Mouse (Mus musculus): ENCODE results near the gene Grin2a. TPM values are rescaled to one million over a fixed set of nuclear protein-coding genes. Genes with fewer than 3 reads are reported as not detected.

Gene Grin2a
- 0.26 and 0.35 TPM in 2 replicates for polyA plus RNA-seq (2014; fragmentation: Nextera tagmentation; extraction: Ambion mirVana)

GRCm38 (mm10) chr16:9994951-9995813 is at the start of gene Grin2a:
Grin2a (minus strand) TSS chr16:9995560.
- H3K36me3 ChIP-seq (ENCODE audit: control insufficient read depth, insufficient read depth, low read length): no peaks in the 10 kb centered on the region
- H3K4me2 ChIP-seq (ENCODE audit: low read length): peak within 1 kb of the TSS; percentile 64
- H3K9ac ChIP-seq (ENCODE audit: low read length): no peak within 1 kb of the TSS; the same call in 1 of the 2 replicates
- H3K27ac ChIP-seq (replicated peaks in 1 of 2; ENCODE audit: control insufficient read depth in 1 of 2, insufficient read depth in 1 of 2, low read depth in 2 of 2, low read length in 2 of 2): no peak within 1 kb of the TSS
- peak within 1 kb of the TSS; percentile 16 to 31 for H3K4me3 ChIP-seq (ENCODE audit: control insufficient read depth in 1 of 2, insufficient read depth in 1 of 2, low read depth in 1 of 2, low read length in 2 of 2)
- WGBS: under 1% methylated on average over 64 of the region's 69 CpGs
- peaks cover 4 to 13% of the 10 kb centered on the region in 2 experiments; a peak in 3 of 4 replicates for H3K4me1 ChIP-seq (ENCODE audit: control insufficient read depth in 2 of 2, insufficient read depth in 2 of 2, low read length in 2 of 2)
- H3K9me3 ChIP-seq (ENCODE audit: control insufficient read depth, low read length): no peaks in the 10 kb centered on the region
- H3K27me3 ChIP-seq (ENCODE audit: control insufficient read depth, insufficient read depth, low read length): peaks cover 71% of the 10 kb centered on the region
- ATAC-seq (ENCODE audit: insufficient number of reproducible peaks, insufficient read depth, low FRiP score, low read depth): no peak

- Histone ChIP-seq H3K4me3 (ENCODE audit: control insufficient read depth in 1 of 2, insufficient read depth in 1 of 2, low read depth in 1 of 2, low read length in 2 of 2) (no peak overlapping the region), H3K9me3 (ENCODE audit: control insufficient read depth, low read length) (no peaks in the 10 kb centered on the region), H3K4me1 (ENCODE audit: control insufficient read depth in 2 of 2, insufficient read depth in 2 of 2, low read length in 2 of 2) (no peaks in the 10 kb centered on the region), H3K27ac (replicated peaks in 1 of 2; ENCODE audit: control insufficient read depth in 1 of 2, insufficient read depth in 1 of 2, low read depth in 2 of 2, low read length in 2 of 2) (no peak overlapping the region), H3K36me3 (ENCODE audit: control insufficient read depth, insufficient read depth, low read length) (no peaks in the 10 kb centered on the region), H3K4me2 (ENCODE audit: low read length) (no peak overlapping the region), H3K27me3 (ENCODE audit: control insufficient read depth, insufficient read depth, low read length) (no peaks in the 10 kb centered on the region), H3K9ac (ENCODE audit: low read length) (no peak overlapping the region)
- ATAC-seq (ENCODE audit: insufficient number of reproducible peaks, insufficient read depth, low FRiP score, low read depth): no peak
- 62% methylated on average over 7 of the region's 7 CpGs for WGBS
Observed at GRCm38 (mm10) chr16:10035582-10036215, 40.3 kb upstream of the Grin2a start.

- Histone ChIP-seq H3K27me3 (ENCODE audit: control insufficient read depth, insufficient read depth, low read length) (no peaks in the 10 kb centered on the region), H3K9me3 (ENCODE audit: control insufficient read depth, low read length) (no peaks in the 10 kb centered on the region), H3K36me3 (ENCODE audit: control insufficient read depth, insufficient read depth, low read length) (no peaks in the 10 kb centered on the region), H3K9ac (ENCODE audit: low read length) (no peak overlapping the region), H3K27ac (replicated peaks in 1 of 2; ENCODE audit: control insufficient read depth in 1 of 2, insufficient read depth in 1 of 2, low read depth in 2 of 2, low read length in 2 of 2) (no peak overlapping the region), H3K4me3 (ENCODE audit: control insufficient read depth in 1 of 2, insufficient read depth in 1 of 2, low read depth in 1 of 2, low read length in 2 of 2) (no peak overlapping the region), H3K4me1 (ENCODE audit: control insufficient read depth in 2 of 2, insufficient read depth in 2 of 2, low read length in 2 of 2) (no peaks in the 10 kb centered on the region), H3K4me2 (ENCODE audit: low read length) (no peak overlapping the region)
- ATAC-seq (ENCODE audit: insufficient number of reproducible peaks, insufficient read depth, low FRiP score, low read depth): no peak
- WGBS: 67% methylated on average over 4 of the region's 4 CpGs
Observed at GRCm38 (mm10) chr16:10033416-10033979, 38.1 kb upstream of the Grin2a start.

GRCm38 (mm10) chr16:10031891-10032290 is 36.5 kb upstream of the Grin2a start:
- Histone ChIP-seq H3K27me3 (ENCODE audit: control insufficient read depth, insufficient read depth, low read length) (no peaks in the 10 kb centered on the region), H3K36me3 (ENCODE audit: control insufficient read depth, insufficient read depth, low read length) (no peaks in the 10 kb centered on the region), H3K27ac (replicated peaks in 1 of 2; ENCODE audit: control insufficient read depth in 1 of 2, insufficient read depth in 1 of 2, low read depth in 2 of 2, low read length in 2 of 2) (no peak overlapping the region), H3K4me2 (ENCODE audit: low read length) (no peak overlapping the region), H3K9ac (ENCODE audit: low read length) (no peak overlapping the region), H3K4me1 (ENCODE audit: control insufficient read depth in 2 of 2, insufficient read depth in 2 of 2, low read length in 2 of 2) (no peaks in the 10 kb centered on the region), H3K4me3 (ENCODE audit: control insufficient read depth in 1 of 2, insufficient read depth in 1 of 2, low read depth in 1 of 2, low read length in 2 of 2) (no peak overlapping the region), H3K9me3 (ENCODE audit: control insufficient read depth, low read length) (no peaks in the 10 kb centered on the region)
- no peak for ATAC-seq (ENCODE audit: insufficient number of reproducible peaks, insufficient read depth, low FRiP score, low read depth)

GRCm38 (mm10) chr16:10026741-10027140 is 31.4 kb upstream of the Grin2a start:
- no peak for ATAC-seq (ENCODE audit: insufficient number of reproducible peaks, insufficient read depth, low FRiP score, low read depth)
- H3K36me3 ChIP-seq (ENCODE audit: control insufficient read depth, insufficient read depth, low read length): no peaks in the 10 kb centered on the region
- H3K4me2 ChIP-seq (ENCODE audit: low read length): no peak overlapping the region
- 66% methylated on average over 6 of the region's 6 CpGs for WGBS
- H3K9ac ChIP-seq (ENCODE audit: low read length): no peak overlapping the region
- H3K27ac ChIP-seq (replicated peaks in 1 of 2; ENCODE audit: control insufficient read depth in 1 of 2, insufficient read depth in 1 of 2, low read depth in 2 of 2, low read length in 2 of 2): no peak overlapping the region
- H3K4me1 ChIP-seq (ENCODE audit: control insufficient read depth in 2 of 2, insufficient read depth in 2 of 2, low read length in 2 of 2): no peaks in the 10 kb centered on the region
- no peaks in the 10 kb centered on the region for H3K9me3 ChIP-seq (ENCODE audit: control insufficient read depth, low read length)
- H3K27me3 ChIP-seq (ENCODE audit: control insufficient read depth, insufficient read depth, low read length): no peaks in the 10 kb centered on the region
- no peak overlapping the region for H3K4me3 ChIP-seq (ENCODE audit: control insufficient read depth in 1 of 2, insufficient read depth in 1 of 2, low read depth in 1 of 2, low read length in 2 of 2)

- Histone ChIP-seq H3K4me2 (ENCODE audit: low read length) (no peak overlapping the region), H3K36me3 (ENCODE audit: control insufficient read depth, insufficient read depth, low read length) (no peaks in the 10 kb centered on the region), H3K4me3 (ENCODE audit: control insufficient read depth in 1 of 2, insufficient read depth in 1 of 2, low read depth in 1 of 2, low read length in 2 of 2) (no peak overlapping the region), H3K9me3 (ENCODE audit: control insufficient read depth, low read length) (peaks cover 5% of the 10 kb centered on the region; the same call in 1 of the 2 replicates), H3K27ac (replicated peaks in 1 of 2; ENCODE audit: control insufficient read depth in 1 of 2, insufficient read depth in 1 of 2, low read depth in 2 of 2, low read length in 2 of 2) (no peak overlapping the region), H3K9ac (ENCODE audit: low read length) (no peak overlapping the region), H3K4me1 (ENCODE audit: control insufficient read depth in 2 of 2, insufficient read depth in 2 of 2, low read length in 2 of 2) (no peaks in the 10 kb centered on the region), H3K27me3 (ENCODE audit: control insufficient read depth, insufficient read depth, low read length) (no peaks in the 10 kb centered on the region)
- WGBS: 62% methylated on average over 1 of the region's 1 CpGs
- ATAC-seq (ENCODE audit: insufficient number of reproducible peaks, insufficient read depth, low FRiP score, low read depth): no peak
Observed at GRCm38 (mm10) chr16:10009743-10010142, 14.4 kb upstream of the Grin2a start.

GRCm38 (mm10) chr16:10005606-10006005 is 10.2 kb upstream of the Grin2a start:
- H3K27ac ChIP-seq (replicated peaks in 1 of 2; ENCODE audit: control insufficient read depth in 1 of 2, insufficient read depth in 1 of 2, low read depth in 2 of 2, low read length in 2 of 2): no peak overlapping the region
- no peak for ATAC-seq (ENCODE audit: insufficient number of reproducible peaks, insufficient read depth, low FRiP score, low read depth)
- H3K27me3 ChIP-seq (ENCODE audit: control insufficient read depth, insufficient read depth, low read length): no peaks in the 10 kb centered on the region
- H3K9ac ChIP-seq (ENCODE audit: low read length): no peak overlapping the region
- no peaks in the 10 kb centered on the region for H3K4me1 ChIP-seq (ENCODE audit: control insufficient read depth in 2 of 2, insufficient read depth in 2 of 2, low read length in 2 of 2)
- WGBS: 76% methylated on average over 5 of the region's 5 CpGs
- no peaks in the 10 kb centered on the region for H3K9me3 ChIP-seq (ENCODE audit: control insufficient read depth, low read length)
- H3K36me3 ChIP-seq (ENCODE audit: control insufficient read depth, insufficient read depth, low read length): no peaks in the 10 kb centered on the region
- no peak overlapping the region for H3K4me2 ChIP-seq (ENCODE audit: low read length)
- no peak overlapping the region for H3K4me3 ChIP-seq (ENCODE audit: control insufficient read depth in 1 of 2, insufficient read depth in 1 of 2, low read depth in 1 of 2, low read length in 2 of 2)

Measured in heart, embryonic 14.5 days (tissue).